Mouse (Mus musculus) T-helper 2 cell (primary cell): ENCODE data around the gene Nucb1.
"Not testable (repeated sequence)": the region's sequence is repeated elsewhere in the genome, so short reads cannot be mapped to it uniquely, and the experiment has no call there.

Experiments used
- in situ Hi-C: fragments of 300-600 bp; cut with MboI, MseI; formaldehyde crosslinking; loops from one replicate; pipeline ENCODE4 v1.15.1; 2025; ENCODE audit warnings: high pct_unique_total_duplicates

Nucb1 gene

DNA sequence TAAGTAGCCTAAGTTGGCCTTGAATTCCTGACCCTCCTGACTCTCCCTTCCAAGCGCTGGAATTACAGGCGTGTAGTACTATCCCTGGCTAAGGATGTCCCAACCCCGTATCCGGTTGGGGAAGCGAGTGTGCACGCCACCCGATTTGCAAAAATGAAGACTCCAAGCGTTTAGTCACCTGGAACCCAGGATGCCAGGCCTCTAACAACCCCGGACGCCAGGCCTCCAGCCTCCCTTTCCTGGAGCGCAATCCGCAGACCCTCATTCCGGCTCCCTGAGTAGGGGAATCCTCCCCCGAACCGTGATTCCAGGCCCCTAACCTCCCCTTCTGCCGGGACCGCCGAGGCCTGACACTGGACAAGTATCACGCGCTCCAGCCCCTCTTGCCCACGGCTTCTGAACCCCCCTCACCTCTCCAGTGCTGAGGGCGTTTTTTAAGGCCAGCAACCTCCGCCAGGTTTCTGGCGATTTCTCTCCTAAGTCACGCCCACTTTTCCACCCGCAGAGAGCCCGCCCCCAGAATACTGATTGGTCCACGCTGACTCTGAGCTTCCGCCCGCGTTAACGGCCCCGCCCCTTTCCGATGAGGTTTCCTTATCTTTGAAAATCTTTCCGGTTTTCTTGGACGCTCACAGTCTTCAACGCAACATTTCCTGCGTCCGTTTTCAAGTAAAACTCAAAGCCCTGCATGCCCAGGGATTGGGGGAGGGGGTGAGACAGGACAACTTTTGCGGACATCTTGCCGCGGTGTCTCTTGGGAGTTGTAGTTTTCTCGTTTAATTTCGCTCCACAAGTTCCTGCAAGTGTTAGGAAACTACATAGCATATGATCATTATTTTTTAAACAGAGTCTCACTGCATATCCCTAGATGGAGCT is at the start of gene Nucb1:
Gene Nucb1, minus strand, starts transcription at position 495 of the 876 bp plus-strand sequence.
- in situ Hi-C loops = no loop called here

DNA sequence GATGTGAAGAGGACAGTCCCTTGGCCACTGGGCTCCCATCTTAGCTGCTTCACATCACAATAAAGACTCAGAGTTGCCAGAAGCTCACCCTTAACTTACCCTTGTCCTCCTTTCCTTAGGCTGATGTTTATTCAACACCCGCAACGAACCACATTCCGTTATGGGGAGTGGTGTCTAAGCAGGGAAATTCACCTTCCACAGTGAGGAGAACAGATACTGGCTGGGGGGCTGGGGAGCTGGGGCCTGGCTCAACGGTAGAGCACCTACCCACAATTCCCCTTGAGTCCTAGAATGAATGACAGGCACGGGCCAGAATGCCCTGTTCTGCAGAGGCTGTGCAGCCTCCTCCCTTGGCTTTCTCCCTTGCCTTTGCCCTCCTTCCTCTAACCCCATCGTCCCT is 48.7 kb upstream of the Nucb1 start:
- in situ Hi-C loops = no loop called here

DNA sequence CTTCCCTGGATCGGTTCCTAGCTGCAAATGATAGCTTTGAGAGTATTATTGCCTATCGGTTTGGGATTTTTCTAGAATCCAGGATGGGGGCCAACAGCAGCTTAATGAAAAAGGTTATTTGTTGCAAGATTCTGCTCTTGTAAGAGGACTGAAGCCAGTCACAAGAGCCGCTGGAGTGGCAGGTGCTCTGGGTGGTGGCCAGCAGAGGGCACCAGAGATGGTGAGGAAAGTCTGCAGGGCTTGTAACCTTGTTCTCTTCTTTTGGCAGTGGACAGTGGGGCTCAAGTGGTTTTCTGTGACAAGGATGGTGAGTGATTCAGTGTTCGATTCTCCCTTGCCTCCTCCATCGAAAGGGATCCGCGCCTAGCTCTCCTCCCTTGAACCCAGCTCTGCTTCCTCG is 45.6 kb upstream of the Nucb1 start:
- in situ Hi-C loops = no loop called here

DNA sequence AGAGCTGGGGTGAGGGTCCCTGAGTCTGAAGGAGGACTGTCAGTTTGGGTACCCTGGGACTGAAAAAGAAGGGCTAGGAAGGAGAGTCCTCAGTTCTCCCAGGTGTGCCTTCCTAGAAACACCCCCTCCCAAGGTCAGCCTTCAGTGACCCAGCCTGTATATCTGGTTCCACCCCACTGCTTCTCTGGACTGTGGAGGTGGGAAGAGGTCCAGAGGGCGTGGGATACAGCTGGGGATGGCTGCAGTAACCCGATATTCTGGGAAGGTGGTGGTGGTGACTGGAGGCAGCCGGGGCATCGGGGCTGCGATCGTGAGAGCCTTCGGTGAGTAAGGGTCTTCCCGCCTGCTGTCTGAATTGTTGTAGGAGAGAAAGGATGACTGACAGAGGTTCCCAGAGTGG is 44.5 kb upstream of the Nucb1 start, which contains the start of gene Hsd17b14:
Gene Hsd17b14, plus strand, starts transcription at position 150 of the 400 bp plus-strand sequence.
- in situ Hi-C loops = loop anchor here (5.0 kb wide), 1 partner anchor 38 kb away; no protein-coding TSS in a partner anchor

DNA sequence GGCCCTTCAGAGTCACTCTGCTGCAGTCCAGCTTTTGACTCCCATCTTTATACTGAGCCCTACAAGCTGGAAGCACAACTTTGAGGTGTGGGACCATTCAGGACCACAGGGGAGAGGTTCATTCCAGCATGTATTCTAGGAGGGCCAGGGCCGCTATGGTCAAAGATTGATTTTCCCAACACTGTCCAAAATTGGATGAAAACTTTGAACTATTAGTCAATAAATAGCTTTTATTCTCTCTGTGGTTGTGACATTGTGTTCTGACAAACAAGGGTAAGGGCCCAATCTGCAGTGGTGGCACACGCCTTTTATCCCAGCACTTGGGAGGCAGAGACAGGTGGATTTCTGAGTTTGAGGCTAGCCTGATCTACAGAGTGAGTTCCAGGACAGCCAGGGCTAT is 43.8 kb upstream of the Nucb1 start:
- in situ Hi-C loops = loop anchor here (5.0 kb wide), 1 partner anchor 38 kb away; no protein-coding TSS in a partner anchor

DNA sequence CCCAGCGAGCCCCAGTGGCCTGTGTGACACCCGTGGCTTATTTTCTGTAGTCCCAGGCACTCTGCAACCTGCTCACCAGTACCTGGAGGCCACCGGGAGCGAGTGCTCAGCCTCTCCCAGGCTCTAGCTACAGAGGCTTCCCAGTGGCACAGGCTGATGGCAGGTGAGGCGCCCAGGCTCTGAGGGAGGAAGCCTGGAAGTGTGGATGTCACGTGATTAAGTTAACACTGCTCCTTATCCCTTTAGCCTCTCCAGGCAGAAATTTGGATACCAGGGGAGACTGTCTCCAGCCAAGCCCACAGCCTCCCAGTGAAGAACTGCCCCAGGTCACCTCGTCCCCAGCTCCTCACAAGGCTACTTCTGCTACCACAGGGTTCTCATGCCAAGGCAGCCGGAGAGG is 43.3 kb upstream of the Nucb1 start:
- in situ Hi-C loops = loop anchor here (5.0 kb wide), 1 partner anchor 39 kb away; no protein-coding TSS in a partner anchor

DNA sequence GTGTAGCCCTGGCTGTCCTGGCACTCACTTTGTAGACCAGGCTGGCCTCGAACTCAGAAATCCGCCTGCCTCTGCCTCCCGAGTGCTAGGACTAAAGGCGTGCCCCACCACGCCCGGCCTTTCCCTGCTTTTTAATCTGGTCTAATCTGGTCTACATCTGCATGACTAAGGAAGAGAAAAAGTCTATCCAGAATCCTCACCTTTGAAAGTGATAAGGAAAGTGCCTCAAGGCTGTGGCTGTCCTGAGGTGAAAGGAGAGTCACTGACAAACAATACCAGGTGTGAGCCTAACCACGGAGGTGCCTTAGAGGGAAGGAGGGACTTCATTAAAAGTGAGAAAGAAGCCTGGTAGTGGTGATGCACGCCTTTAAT is 41.3 kb upstream of the Nucb1 start:
- in situ Hi-C loops = loop anchor here (5.0 kb wide), 1 partner anchor 41 kb away; no protein-coding TSS in a partner anchor

DNA sequence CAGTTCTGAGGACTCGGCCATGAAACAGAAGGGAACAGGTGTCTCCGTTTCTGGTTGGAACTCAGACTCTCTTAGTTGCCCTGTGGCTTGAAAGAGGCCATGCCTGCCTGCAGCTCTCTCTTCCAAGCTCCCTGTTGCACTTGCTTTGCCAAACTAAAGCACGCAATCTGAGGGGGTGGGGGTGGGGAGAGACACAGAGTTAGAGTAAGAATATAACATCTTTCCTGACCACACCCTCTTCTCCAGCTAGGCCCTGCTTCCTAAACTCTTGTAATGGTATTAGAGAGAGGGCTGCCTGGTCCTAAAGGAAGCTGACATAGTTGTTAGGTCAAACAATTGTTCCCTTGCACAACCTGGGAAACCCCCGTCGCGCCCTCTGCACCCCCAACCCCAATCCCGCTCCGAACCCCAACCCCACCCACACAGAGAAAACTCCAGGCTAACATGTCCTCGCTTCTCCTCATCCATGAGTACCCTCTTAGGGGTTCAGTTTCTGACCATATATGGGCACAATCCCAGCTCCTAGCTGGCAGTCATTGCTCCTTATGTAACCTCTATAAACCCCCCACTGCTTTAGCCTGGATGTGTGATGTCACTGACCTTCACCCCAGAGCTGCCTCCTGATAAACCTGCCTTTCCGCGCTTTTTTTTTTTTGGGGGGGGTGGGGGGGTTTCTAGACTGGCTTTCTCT is 40.8 kb upstream of the Nucb1 start:
- in situ Hi-C loops = loop anchor here (5.0 kb wide), 1 partner anchor 41 kb away; no protein-coding TSS in a partner anchor

DNA sequence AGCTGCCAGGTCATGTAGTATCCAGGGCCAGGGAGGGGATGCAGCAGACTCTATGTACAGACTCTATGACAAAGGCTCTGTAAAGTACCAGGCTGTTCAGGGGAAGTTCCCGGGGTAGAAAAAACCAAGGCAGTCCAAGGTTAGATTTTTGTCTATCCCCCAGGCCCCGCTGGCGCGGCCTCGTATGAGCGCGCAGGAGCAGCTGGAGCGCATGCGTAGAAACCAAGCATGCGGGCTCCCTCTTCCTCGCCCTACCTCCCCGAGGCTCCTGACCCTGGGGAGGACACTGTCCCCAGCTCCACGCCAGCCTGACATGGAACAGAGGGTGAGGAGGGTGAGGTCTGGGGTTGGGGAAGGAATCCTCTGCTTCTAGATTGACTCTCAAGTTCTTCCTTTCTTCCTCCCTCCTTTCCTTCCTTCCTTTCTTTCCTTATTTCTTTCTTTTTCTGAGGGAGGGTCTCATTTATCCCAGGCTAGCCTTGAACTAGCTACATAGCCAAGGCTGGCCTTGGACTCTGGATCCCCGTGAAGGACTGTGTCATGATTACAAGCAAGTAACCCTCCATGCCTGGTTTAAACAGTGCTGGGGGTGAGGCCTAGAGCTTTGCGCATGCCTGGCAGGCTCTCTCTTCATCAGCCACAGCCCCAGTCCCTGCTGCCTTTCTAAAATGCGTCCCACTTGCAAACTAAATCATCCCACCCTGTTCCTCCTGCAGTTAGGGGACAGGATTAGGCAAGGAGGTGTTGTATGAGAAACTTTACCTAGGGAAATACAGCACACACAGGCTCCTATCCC is 39.6 kb upstream of the Nucb1 start:
- in situ Hi-C loops = loop anchor here (5.0 kb wide), 1 partner anchor 42 kb away; no protein-coding TSS in a partner anchor

DNA sequence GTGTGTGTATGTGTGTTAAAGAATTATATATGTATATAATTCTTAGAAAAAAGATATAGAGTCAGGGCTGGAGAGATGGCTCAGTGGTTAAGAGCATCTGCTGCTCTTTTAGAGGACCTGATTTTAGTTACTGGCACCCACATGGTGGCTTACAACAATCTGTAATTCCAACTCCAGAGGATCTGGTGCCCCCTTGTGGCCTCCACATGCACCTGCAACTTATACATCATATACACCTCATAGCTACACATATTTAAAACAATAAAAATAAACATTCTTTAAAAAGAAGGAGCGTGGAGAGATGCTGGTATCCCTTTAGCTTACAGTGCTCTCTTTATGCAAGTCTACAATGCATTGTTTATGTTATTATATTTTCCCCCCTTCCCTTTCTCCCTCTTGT is 34.3 kb upstream of the Nucb1 start:
- in situ Hi-C loops = no loop called here

DNA sequence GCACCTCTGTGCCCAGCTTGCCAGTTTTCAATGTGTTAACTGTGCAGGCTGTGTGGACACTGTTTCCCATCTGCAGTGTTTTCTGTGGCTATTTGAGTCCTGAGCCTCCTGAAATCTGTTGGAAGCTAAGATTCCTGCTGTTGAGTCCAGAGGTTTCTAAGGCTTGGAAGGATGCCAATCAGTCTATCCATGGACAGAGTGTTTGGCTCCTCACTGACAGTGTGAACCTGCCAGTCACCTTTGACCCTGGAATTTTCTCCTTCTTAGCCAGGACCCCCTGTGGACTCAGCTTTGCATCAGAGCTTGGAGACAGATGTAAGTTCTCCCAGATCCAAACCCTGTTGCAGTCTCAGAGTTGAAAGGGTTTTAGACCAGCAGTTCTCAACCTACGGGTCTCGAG is 30.0 kb upstream of the Nucb1 start:
- in situ Hi-C loops = no loop called here

DNA sequence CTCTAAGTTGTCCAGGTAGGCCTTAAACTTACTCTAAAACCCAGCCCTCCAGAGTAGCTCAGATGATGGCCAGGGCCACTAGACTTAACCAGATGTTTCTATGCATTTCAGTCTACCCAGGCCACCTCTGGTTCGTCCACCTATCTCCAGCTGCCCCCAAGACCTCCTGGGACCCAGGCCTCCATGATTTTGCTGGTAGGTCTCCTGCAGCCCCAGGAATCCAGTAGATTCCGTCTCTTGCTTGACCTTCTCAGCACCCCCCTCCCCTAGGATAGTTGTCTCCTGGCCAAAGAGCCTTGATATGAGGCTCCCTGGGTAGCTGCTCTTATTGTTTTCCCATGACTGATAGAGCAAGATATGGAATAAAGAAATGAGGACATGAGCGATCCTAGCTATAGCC is 28.9 kb upstream of the Nucb1 start:
- in situ Hi-C loops = no loop called here

DNA sequence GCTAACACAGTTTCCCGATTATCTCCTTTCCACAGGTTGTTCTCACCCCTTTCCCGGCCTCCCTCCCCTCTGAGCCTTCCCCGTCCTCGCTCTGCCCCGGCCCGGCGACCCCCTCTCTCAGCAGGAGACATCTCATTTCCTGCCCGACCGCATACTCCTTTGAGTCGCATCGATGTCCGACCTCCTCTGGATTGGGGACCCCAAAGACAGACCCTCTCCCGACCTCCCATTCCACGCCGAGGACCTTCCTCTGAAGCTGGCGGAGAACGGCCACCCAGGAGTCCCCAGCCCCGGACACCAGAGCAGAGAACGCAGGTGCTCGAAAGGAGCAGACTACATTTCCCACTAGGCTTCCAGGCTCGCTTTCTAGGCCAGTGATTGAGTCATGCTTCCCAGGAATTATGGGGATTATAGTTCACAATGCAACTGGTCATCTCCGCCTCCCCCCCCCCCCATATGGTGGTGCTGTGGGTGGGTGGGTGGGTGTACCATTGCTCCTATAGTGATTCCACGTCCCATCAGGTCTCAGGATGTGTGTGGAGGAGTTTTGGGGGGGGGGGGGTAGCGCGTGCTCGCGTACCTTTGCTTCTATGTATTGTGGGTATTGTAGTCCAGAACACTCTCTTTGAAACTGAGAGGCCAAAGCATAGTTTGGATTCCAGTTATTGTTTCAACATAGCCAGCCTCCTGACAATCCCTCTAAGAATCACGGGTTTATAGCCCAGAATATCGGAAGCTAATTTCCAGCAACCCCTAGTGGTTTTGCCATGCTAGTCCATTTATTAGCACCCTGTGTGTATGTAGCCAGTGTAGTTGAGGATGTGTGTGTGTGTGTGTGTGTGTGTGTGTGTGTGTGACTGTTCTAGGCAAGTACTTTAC is 28.2 kb upstream of the Nucb1 start:
- in situ Hi-C loops = no loop called here

DNA sequence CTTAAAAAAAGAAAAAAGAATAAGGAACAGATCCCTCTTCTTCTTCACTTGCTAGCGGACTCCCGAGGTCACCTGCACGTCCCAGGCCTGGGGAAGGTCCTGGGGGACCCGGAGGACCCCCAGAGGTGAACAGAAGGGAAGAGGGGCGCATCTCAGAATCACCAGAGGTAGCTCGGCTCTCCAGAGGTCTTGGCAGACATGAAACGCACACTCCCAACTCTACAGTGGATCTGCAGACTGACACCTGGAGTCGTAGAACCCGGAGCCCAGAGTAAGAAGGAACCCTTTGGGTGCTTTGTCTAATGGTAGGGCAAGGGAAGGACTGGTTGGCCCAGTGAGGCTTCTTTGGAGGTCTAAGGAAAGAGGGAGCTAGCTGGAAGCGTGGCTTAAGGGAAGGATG is 27.4 kb upstream of the Nucb1 start:
- in situ Hi-C loops = no loop called here

DNA sequence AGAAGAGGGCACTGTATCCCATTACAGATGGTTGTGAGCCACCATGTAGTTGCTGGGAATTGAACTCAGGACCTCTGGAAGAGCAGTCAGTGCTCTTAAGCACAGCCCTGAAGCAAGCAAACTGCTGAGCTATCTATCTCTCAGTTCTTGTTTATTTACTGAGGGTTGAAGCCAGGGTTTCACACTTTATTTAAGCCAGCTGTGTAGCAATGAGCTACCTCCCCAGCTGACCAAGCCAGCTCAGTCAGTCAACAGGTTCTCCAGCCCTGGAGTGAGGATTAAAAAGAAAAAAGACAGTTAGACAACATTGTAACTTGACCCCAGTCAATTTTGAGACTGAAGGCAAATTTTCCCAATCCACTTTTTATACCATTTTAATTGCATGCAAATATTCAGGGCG is 25.5 kb upstream of the Nucb1 start:
- in situ Hi-C loops = no loop called here

DNA sequence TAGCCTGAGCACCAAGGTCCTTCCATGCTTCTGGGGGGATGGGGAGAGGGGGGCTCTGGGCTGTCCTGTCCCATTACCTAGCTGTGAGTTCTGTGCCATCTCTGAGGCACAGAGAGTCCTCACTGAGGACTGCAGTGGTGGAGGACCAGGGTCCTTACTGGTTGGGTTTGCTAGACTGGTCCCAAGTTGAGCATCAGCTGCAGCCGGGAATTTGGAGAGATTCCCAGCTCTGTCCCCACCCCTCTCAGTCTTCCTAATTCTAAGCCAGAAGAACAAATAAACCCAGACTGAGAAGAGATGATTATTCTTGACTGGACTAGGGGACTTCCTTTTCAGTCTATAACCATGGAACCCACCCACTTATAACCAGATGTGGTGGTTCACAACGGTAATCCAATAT is 20.4 kb upstream of the Nucb1 start:
- in situ Hi-C loops = no loop called here

DNA sequence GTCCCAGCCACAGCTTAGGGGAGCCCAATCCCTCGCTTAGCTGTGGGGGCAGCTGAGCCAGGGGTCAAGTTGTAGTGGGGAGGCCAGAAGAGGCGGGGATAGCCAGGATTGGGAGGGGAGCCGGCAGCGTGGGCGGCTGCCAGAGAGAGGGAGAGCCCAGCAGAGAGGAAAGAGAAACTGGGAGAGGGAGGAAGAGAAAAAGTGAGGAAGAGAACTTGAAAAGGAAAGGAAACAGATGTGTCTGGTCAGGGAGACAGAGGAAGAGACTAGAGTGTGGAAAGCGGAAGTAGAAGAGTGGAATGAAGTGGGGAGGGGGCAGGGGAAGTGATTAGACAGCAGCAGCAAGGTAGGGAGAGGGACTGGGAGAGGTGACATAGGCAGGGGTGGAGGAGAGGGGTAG is 19.3 kb upstream of the Nucb1 start:
- in situ Hi-C loops = no loop called here

DNA sequence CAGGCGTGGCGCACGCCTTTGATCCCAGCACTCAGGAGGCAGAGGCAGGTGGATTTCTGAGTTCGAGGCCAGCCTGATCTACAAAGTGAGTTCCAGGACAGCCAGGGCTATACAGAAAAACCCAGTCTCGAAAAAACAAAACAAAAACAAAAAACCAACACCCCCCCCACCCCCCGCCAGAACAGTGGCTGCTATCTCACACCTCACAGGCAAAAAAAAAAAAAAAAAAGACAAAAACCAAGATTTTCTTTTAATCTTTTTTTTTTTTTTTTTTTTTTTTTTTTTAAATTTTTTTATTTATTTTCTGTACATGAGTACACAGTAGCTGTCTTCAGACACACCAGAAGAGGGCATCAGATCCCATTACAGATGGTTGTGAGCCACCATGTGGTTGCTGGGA is 17.0 kb upstream of the Nucb1 start:
- in situ Hi-C loops = not testable (repeated sequence)

DNA sequence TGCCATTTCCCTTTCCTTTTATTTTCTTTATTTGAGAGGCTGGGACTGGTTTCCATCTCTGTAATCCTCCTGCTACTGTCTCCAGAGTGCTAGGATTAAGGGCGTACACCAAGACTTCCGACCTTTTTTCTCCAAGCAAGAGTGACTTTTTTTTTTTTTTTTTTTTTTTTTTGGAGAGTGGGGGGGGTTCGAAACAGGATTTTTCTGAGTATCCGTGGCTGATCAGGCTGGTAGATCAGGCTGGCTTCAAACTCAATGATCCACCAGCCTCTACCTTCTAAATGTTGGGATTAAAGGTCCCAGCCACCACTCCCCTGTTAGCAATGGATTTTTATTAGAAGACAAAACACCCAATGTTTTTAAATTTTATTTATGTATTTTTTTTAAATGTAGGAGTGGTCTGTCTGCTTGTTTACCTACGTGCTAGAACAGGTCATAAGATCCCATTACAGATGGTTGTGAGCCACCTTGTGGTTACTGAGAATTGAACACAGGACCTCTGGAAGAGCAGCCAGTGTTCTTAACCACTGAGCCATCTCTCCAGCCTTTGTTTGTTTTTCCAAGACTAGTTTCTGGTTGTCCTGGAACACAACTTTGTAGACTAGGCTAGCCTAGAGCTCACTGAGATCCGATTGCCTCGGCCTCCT is 16.4 kb upstream of the Nucb1 start:
- in situ Hi-C loops = no loop called here

DNA sequence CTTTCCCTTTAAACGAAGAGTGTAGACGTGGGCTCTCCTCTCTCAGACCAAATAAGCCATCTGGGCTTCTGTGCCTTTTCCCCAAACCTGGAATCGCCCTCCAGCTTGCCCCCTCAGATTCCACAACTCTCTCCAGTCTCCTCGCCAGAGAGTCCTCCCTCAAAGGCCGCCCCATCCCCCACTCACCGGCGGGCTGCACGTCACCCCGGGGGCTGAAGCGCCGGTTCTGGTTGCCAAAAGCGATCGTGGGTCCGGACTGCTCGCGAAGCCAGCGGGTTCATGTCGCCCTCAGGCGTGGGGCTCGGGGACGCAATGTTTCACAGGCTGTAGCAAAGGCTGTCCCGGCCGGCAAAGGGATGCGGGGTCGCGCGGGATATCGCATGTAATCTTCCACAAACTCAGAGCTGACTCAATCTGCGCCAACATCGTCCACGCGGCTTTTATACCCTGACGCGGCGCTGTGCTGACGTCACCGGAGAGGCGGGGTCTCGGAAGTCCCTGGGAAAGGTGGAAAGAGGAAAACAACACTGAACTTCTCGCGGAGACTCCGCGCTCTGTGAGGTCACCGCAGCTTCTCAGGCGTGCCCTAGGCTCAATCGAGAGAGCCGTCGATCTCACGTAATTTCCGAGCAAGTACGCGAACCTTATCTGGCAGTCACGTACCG is 15.7 kb upstream of the Nucb1 start, which contains the start of the genes Ppp1r15a and Plekha4:
Gene Ppp1r15a, minus strand, starts transcription at position 460 of the 665 bp plus-strand sequence.
Gene Plekha4, plus strand, starts transcription at position 522 of the 665 bp plus-strand sequence.
- in situ Hi-C loops = no loop called here
